Comparison of ENCODE assay signal across 7 mouse cellular contexts in genomic region chr4:103095921-103096320, GRCm38 (mm10).
"Had no signal": no experiment of that assay in that cellular context is flagged by ENCODE, and none has a peak within 500 bp of the region (broad histone marks: within the 10 kb centered on the region; RNA-seq: fewer than 3 reads in every experiment).

No protein-coding gene starts in this region.

- ATAC-seq: lung, postnatal 0 days; midbrain, embryonic 13.5 days had no signal

- DNase-seq: kidney, adult 18-20 months; kidney, postnatal 10 days; lung, adult 2 months; lung, postnatal 36 days; thymus, postnatal 14 days had no signal
